Mouse (Mus musculus): ENCODE measurements around the gene Hcfc1. TPM values are rescaled to one million over a fixed set of nuclear protein-coding genes. Genes with fewer than 3 reads are reported as not detected.

The Hcfc1 gene
- total RNA-seq, 2 experiments from 2014 or later, result 67.0 to 69.2 TPM

DNA sequence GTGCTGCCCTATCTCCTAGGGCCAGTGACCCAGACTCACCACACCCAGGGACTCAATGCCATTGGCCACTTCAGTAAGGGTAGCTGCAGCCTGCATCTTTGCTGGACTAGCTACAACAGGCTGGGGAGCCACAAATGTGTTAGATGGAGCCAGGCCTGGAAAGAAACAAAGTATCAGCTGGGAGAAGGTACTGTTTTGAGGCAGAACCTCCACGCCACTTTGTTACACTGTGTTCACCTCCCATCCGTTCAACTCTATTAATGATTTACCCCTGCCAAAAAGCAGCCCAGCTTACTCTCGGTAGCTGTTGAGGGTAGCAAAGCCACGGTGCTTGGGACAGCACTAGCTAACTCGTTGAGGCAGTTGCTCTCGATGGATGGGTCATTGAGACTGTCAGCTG, 19.3 kb downstream of the Hcfc1 start:
- no peak for DNase-seq (ENCODE audit: low spot score in 2 of 2)

DNA sequence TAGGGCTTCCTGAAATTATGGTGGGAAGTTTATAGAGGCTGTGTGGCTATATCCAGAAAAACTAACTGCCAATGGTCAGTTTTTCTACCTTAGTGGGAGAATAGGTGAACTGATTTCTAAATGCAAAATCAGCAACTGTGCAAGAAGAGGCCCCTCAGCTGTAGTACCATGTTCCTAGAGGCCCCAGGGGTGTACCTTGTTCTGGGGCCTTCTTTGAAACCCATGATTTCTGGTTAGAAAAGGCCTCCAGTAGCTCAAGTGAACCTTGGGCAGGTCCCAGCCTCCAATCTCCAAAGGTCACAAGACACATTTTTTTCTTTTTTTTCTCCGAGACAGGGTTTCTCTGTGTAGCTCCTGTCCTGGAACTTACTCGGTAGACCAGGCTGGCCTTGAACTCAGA, 23.9 kb downstream of the Hcfc1 start:
- no peak for DNase-seq (ENCODE audit: low spot score in 2 of 2)

DNA sequence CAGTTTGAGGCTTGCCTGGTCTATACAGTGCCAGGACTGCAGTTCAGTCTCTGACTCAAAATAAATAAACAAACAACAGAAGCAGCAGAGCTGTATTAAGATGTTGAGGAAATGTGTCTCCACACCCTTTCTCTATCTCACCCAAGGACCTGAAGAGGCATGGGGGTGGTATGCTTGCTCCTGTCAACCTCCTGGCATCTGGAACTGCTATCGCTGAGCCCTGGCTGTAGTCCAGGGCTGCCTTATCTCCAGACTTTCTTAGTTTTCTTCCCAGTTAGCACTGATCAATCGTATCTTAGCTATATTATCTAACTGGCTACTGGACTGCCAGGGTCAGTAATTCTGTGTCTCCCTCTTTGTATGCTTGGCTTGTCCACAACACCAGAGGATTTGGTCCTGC, 24.3 kb downstream of the Hcfc1 start:
- no peak for DNase-seq (ENCODE audit: low spot score in 2 of 2)

DNA sequence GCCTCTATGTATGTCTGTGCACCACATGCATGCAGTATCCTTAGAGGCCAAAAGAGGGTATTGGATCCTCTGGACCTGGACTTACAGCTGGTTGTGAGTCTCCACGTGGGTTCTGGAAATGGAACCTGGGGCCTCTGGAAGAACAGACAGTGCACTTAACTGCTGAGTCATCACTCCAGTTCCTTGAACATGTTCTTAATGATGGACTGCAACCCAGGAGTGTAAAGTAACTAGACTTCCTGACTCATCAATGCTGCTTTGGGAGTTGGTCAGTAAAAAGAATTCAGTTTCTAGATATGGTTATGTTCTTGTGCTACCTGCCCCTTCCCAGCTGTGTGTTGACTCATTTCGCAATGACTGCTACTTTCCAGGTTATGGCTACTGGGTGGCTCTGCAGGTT, 34.3 kb downstream of the Hcfc1 start:
- DNase-seq (ENCODE audit: low spot score in 2 of 2), result no peak

DNA sequence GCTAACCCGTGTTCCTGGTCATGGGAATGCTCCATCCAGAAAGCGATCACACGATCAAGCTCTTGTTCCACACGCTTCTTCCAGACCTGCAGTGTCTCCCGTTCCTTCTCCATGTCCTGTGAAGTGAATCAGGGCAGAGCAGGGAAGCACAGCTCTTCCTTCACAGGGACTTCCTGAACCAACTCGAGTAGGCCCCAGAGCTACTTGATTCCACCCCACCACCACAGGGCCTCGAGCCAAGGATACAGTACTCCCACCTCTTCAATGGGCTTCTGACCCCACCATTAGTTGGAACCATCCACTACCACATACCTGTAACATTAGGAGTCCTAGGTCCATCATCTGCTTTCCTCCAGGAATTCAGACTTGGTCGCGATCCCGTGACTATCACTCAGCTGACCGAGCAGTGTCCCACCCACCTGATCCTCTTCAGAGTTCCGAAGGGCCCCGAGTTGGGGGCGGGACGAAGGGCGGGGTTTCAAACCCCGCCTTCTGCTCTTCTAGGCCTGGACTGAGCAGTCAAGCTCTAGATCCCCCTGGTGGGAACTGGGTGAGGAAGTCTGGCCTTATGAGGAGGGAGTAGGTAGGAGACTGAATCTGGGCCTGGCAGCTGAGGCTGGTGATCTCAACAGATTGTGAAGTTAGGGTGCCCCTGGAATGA, 35.6 kb downstream of the Hcfc1 start, which contains the start of gene Renbp:
TSS of gene Renbp (minus strand) at position 449 of the 661 bp plus-strand sequence.
- DNase-seq (ENCODE audit: low spot score in 2 of 2), result no peak

DNA sequence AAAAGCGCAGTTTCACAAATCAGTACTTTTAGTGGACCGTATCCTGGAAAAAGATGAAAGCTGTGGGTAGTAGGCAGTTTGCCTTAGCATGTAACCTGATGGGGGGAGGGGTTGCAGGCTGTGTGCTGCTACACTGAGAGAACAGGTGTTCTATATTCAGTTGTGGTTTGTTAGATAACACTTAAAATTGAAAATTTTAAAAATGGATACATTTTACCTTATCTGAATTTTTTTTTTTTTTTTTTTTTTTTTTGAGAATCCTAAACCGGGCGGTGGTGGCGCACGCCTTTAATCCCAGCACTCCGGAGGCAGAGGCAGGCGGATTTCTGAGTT, 43.6 kb downstream of the Hcfc1 start:
- DNase-seq (ENCODE audit: low spot score in 2 of 2), result no peak

DNA sequence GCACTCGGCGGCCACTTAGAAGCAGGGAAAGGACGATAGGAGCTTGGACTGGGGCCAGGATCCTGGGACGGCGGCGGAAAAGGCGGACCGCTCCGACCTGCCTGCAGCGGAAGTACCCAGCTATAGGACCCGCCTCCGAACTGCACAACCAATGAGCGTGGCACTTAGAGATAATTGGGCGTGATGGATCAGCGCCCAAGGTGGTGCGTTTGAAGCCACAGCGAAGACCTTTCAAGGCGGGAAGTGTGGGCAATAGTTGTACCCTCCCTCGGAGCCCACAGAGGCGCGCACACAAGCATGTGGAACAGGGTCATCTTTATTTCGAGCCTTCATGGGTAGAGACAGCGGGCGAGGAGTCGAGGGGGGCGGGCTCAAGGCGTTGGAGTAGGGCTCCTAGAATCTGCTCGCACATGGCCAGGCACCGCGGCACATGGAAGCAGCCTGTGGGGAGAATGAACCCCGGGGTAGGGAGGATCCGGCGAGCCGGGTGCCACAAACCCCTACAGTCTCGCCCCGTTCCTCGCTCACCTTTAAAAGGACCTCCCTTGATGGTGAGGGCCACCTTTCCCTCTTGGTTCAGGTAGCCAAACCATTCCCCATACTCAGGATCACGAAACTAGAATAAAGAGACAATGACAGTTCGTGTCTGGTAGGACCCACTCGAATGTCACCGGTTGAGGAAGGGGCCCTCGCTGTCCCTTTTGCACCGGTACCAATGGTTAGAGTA, 44.2 kb downstream of the Hcfc1 start, which contains the start of the genes Arhgap4 and Naa10:
TSS of gene Arhgap4 (minus strand) at position 48 of the 727 bp plus-strand sequence.
TSS of gene Naa10 (minus strand) at position 122 of the 727 bp plus-strand sequence.
- peak; percentile 82 to 84 for DNase-seq (ENCODE audit: low spot score in 2 of 2)

DNA sequence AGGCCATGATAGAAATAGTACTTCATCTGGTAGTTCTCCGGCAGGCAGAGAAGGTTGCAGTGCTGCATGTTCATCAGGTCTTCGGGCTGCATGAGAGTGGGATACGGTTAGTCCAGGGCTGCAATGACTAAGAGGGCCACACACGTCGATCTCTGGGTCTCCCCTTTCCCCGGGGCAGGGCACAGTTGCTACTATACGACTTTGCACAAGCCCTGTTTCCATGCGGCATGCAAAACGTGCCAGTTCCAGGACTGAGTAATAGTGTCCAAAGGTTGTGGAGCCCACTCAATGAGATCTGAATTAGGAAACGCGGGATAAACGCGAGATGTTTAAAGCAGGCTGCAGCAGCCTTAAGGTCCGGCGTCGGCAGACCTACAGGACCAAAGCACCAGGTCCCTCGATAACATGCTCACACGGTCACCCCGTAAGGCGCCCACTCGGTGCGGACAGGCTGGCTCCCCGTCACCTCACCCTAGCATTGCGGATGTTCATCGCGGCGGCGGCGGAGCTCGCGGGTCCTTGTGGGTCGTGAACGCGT, 44.8 kb downstream of the Hcfc1 start:
- DNase-seq (ENCODE audit: low spot score in 2 of 2), result peak in 1 of 2 experiments; percentile 1

DNA sequence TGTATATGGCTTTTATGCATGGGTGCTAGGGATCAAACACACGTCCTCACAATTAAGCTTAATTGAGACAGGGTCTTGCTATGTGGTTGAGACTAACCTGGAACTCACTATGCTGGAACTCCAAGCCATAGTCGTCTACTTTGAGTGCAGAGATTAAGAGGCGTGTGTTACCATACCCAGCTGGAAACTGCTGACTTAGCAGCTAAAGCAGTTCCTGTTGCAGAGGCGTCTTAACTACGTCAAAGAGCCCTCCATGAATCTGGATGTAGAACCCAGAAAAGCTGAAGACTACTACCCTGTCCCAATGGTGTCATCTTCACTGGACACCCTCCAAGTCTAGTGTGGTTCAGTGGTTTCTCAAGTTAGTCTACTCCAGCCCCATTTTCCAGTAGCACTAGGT, 47.5 kb downstream of the Hcfc1 start:
- DNase-seq (ENCODE audit: low spot score in 2 of 2), result no peak

DNA sequence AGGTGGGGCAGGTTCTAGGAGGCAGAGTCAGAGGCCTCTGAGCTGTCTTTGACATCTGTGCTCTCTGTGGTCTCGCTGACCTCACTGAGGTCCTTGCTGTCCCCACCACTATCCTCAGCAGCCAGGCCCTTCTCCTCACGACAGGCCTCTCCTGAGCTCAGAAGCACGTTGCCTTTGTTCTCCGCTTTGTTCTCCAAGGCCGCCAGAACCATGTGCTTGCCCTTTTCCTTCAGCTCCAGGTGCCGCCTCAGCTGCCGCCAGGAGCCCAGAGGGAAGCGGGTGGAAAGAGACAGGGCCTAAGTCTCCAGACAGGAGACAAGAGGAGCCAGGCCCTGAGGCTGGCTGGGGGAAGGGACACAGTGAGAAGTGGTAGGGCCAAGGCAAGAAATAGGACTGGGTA, 49.2 kb downstream of the Hcfc1 start:
- DNase-seq (ENCODE audit: low spot score in 2 of 2), result no peak

DNA sequence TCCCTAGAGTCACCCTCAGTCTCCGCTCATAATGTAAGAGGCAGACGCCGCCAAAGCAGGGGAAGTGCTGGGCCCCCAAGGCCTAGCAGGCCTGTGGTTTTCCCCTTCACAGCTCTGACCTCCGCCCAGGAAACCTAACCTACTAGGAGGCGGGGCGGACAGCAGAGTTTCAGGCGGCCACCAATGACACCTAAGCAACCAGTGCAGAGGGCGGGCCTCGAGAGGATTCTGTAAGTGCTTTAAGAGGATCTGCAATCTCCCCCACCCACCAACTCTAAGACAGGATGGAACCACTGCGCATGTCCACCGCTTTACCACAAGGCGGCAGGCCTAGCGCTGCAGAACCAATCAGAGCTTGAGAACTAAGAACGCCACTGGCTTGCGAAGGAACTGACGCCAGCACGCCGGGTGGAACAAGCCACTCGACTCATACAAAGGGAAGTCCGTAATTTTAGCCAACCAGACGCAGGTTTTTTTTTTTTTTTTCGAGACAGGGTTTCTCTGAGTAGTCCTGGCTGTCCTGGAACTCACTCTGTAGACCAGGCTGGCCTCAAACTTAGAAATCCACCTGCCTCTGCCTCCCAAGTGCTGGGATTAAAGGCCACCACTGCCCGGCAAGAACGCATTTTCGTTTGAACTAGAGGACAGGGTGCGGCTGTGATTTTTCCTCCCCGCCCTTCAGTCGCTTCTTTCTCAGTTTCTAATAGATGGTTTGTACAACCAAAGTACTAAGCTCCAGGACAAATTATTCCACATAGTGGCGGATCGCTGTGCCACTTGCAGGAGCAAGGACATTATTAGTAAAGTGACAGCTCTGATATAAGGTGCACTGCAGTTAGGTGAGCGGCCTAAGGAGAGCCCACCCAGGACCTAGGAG, 51.1 kb downstream of the Hcfc1 start:
- DNase-seq (ENCODE audit: low spot score in 2 of 2), result peak; percentile 82 to 87

DNA sequence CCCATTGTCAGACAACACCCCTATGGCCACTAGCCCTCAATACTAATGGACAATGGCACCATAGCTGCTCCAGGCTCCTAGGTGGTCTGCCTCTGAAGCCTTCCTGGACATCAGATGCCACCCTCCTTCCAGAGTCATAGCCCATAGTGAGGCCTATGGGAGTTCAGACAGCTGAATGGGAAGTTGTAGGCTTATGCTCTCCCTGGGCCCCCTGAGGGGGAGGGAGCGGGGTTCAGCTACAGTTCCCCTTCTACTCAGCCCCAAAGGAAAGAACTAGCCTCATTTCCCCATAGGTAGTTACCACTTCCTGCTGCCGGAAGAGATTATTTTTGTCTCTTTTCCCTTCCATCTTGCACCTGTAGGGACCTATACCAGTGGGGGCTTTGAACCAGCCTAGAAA, 54.6 kb downstream of the Hcfc1 start:
- no peak for DNase-seq (ENCODE audit: low spot score in 2 of 2)

DNA sequence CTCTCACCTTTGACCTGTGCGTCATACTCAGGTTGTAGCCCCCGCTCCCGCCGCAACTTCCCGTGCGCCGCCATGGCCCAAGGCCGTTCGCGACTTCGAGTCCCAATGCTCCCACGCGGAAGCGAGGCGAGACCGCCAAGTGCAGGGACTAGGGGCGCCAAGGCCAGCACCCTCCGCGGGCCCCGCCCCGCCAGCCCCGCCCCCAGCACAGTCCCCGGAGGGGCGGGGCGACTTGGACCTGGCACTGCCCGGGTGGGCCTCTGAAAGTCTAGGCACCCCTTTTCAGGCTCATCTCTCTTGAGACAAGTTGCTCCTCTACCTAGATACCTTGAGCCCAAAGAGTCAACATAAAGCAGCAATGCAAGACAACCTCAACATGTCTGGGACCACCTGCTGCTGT, 55.0 kb downstream of the Hcfc1 start:
- DNase-seq (ENCODE audit: low spot score in 2 of 2), result no peak

DNA sequence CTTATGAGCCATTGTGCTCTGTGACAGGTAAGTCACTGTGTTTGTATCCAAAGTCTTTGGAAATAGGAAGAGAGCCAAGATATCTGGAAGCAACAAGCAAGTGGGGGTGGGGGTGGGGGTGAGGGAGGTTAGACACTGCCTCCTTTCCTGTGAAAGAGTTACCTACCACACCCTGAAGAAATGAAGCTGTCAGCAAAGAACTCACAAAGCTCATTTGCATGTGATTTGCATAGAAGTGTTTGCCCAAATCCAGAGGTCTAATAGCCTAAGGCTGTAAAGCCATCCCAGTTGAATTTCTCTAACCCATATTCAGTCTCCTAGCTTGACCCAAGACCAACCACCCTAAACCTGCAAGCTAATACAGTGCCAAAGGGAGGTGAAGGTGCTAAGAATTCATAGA, 55.7 kb downstream of the Hcfc1 start:
- no peak for DNase-seq (ENCODE audit: low spot score in 2 of 2)

DNA sequence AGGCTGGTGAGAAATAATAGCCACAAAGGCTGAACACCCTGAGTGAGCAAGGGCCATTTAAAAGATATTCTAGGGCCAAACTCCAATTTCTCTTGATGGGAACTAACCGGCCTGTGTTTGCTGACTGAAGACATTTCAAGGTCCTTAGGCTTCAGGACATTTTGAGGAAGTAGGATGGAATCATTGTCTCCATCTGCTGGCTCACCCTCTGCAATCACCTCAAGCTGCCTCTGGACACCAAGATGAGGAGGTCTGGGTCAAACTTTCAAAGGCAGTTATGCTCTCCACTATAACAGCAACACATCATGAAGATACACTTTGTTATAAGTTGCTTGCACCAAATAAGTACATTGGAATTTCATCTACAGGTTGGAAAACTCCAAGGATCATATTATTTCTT, 56.1 kb downstream of the Hcfc1 start:
- no peak for DNase-seq (ENCODE audit: low spot score in 2 of 2)

DNA sequence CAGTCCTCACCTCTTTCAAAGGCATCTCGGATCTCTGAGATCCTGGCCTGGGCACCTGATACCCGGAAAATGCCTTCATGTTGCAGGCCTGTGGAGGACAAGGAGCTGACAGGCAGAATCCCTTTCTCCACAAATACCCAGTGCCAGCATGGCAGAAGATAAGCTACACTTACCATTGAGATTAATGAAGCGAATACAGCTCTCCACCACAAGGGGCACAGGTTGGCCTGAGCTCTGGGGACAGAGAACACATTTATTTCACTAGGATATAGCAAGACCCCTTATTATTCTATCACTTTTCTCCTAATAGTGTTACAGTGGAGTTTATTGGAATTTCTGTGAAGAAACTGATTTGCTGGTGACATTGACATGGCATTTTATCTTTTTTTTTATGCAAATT, 68.2 kb downstream of the Hcfc1 start:
- DNase-seq (ENCODE audit: low spot score in 2 of 2), result no peak

DNA sequence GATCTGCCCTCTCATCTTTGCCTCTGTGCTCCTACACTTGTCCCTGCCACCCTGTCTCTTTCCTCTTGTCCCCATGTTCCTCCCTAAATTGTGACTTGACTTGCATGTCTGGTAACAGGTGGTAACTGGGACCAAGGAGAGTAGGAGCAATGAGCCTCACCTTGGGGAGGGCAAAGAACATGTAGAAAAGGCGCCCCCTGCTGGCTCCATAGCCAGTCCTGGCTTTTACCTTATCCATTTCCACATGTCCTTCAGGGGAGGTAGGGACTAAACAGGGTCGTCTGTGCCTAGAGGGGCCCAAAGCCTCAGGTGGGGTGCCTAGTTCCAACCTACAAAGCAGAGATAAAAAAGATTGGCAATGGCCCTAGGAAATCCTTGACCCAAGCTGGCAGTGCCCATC, 70.4 kb downstream of the Hcfc1 start, which contains the start of gene L1cam:
TSS of gene L1cam (minus strand) at position 387 of the 400 bp plus-strand sequence.
- peak; percentile 36 to 65 for DNase-seq (ENCODE audit: low spot score in 2 of 2)

DNA sequence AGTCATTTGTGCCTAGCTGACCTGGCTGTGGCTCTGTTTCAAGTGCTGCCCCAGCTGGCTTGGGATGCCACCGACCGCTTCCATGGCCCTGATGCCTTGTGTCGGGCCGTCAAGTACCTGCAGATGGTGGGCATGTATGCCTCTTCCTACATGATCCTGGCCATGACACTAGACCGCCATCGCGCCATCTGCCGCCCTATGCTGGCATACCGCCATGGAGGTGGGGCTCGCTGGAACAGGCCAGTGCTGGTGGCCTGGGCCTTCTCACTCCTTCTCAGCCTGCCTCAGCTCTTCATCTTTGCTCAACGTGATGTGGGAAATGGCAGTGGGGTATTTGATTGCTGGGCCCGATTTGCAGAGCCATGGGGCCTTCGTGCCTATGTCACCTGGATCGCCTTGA, 73.3 kb downstream of the Hcfc1 start:
- no peak for DNase-seq (ENCODE audit: low spot score in 2 of 2)
